Mouse (Mus musculus) lung, embryonic 14.5 days (tissue): Measurements from ENCODE around the gene Ssr4. TPM values are rescaled to one million over a fixed set of nuclear protein-coding genes. Genes with fewer than 3 reads are reported as not detected.

Source experiments
- ATAC-seq: fragments of 200-750 bp; cut with Nextera tagmentation; 2 replicates; pipeline ENCODE4 v1.8.0; 2017; ENCODE audit warnings: mild to moderate bottlenecking, moderate TSS enrichment, moderate library complexity; ENCODE audit not compliant: insufficient read depth
- DNase-seq: peaks from one replicate; pipeline ENCODE4 v3.0.0-alpha.2; 2015
- H3K27ac ChIP-seq: fragments of 300-500 bp; sonication (generic); 2 replicates; pipeline ENCODE4 v1.5.1; 2014; ENCODE audit warnings: low read depth, mild to moderate bottlenecking, moderate library complexity
- H3K27me3 ChIP-seq: fragments of 300-500 bp; sonication (generic); 2 replicates; pipeline ENCODE4 v1.6.1; 2014; ENCODE audit warnings: low read length, control low read depth; ENCODE audit not compliant: insufficient read depth
- H3K36me3 ChIP-seq: fragments of 300-500 bp; sonication (generic); 2 replicates; pipeline ENCODE4 v1.6.1; 2014; ENCODE audit warnings: control low read depth; ENCODE audit not compliant: insufficient read depth
- H3K4me1 ChIP-seq: fragments of 300-500 bp; sonication (generic); 2 replicates; pipeline ENCODE4 v1.6.1; 2014; ENCODE audit warnings: antibody characterized with exemption, control low read depth; ENCODE audit not compliant: insufficient read depth
- H3K4me2 ChIP-seq: fragments of 300-500 bp; sonication (generic); 2 replicates; pipeline ENCODE4 v1.6.1; 2014; ENCODE audit warnings: mild to moderate bottlenecking
- H3K4me3 ChIP-seq: fragments of 300-500 bp; sonication (generic); 2 replicates; pipeline ENCODE4 v1.5.1; 2014; ENCODE audit warnings: low read depth, low read length
- H3K9ac ChIP-seq: fragments of 300-500 bp; sonication (generic); 2 replicates; pipeline ENCODE4 v1.6.1; 2014
- H3K9me3 ChIP-seq: fragments of 300-500 bp; sonication (generic); 2 replicates; pipeline ENCODE4 v1.6.1; 2016; ENCODE audit warnings: low read depth, low read length, control low read depth
- CTCF ChIP-seq: IDR thresholded peaks from 2 replicates; pipeline ENCODE4 v1.5.1; 2016; ENCODE audit warnings: antibody characterized with exemption, low read depth
- WGBS: fragments of 180-500 bp; shearing (Covaris S2); extraction: QIAGEN DNeasy Blood & Tissue Kit; methylation state at CpG from one replicate; pipeline ENCODE4 v1.1.7; 2014; 5-methylcytosine and 5-hydroxymethylcytosine counted together
- polyA plus RNA-seq: library from polyadenylated mRNA; unstranded; fragments of >200 nt; fragmentation: Nextera tagmentation; extraction: Ambion mirVana; gene quantifications from 2 replicates; pipeline ENCODE4 v1.2.1, GENCODE M21; 2014

Ssr4 gene
- polyA plus RNA-seq, 1 experiment from 2014 or later = 199 TPM

DNA sequence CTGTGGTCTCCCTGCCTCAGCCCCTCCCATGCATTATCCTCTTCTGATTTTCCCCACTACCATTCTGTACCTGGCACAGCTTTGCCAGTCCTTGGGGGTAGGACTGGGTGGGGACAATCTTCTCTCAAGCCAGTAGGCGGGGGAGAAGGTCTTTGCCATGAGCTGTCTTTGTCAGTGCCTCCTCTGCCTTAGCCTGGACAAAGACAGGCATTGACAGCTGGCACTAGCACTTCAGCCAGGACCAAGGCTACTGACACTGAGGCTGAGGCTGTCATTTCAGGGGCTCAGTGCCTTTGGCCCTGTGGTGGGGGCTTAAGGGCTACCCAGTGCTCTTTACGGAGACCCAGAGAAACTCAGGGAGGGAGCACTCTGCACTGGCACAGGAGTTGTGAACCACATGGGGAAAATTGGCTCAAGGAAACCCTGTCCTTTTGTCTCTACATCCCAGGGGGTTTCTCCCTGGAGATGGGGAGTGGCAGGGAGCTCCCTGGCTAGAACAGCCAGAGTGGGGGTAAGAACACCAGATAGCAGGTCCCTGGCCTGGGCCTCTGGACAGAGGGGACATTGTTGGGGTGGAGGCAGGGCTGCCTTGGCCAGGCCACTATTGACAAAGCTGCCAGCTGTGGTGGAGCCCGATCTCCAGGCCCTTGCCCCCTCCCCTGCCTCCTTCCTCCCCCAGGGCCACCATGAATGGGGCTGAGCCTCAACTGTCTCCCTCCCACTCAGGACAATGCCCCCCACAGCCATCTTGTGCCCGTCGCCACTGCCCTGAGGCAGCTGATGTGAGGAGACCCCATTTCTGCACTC is 30.3 kb upstream of the Ssr4 start, which contains the start of gene Plxnb3:
TSS of gene Plxnb3 (plus strand) at position 757 of the 807 bp plus-strand sequence.
- Histone ChIP-seq H3K9ac (no peak within 1 kb of the TSS), H3K9me3 (no peaks in the 10 kb centered on the region), H3K4me1 (no peaks in the 10 kb centered on the region), H3K27me3 (no peaks in the 10 kb centered on the region), H3K36me3 (no peaks in the 10 kb centered on the region), H3K4me2 (no peak within 1 kb of the TSS), H3K27ac (no peak within 1 kb of the TSS), H3K4me3 (no peak within 1 kb of the TSS)
- TF ChIP-seq CTCF = no peak
- no peak for DNase-seq
- no peak for ATAC-seq
- WGBS = 75% methylated on average over 5 of the region's 5 CpGs

DNA sequence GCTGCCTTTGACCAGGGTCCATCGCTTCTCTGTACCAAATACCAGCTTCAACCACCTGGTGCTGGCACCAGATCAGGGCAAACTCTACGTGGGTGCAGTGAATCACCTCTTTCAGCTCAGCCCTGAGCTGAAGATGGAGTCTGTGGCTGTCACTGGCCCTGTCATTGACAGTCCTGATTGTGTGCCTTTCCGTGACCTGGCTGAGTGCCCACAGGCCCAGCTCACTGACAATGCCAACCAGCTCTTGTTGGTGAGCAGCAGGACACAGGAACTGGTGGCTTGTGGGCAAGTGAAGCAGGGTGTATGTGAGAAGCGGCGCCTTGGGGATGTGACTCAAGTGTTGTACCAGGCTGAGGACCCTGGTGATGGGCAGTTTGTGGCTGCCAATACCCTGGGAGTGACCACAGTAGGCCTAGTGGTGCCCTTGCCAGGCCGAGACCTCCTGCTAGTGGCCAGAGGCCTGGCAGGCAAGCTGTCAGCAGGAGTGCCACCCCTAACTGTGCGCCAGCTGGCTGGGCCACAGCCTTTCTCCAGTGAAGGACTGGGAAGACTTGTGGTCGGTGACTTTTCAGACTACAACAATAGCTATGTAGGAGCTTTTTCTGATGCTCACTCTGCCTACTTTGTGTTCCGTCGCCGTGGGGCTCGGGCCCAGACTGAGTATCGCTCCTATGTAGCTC is 28.1 kb upstream of the Ssr4 start:
- no peak for TF ChIP-seq CTCF
- WGBS = 79% methylated on average over 13 of the region's 13 CpGs
- Histone ChIP-seq H3K9ac (no peak overlapping the region), H3K4me1 (no peaks in the 10 kb centered on the region), H3K27ac (no peak overlapping the region), H3K4me2 (no peak overlapping the region), H3K9me3 (no peaks in the 10 kb centered on the region), H3K4me3 (no peak overlapping the region), H3K36me3 (no peaks in the 10 kb centered on the region), H3K27me3 (no peaks in the 10 kb centered on the region)
- no peak for ATAC-seq
- no peak for DNase-seq

DNA sequence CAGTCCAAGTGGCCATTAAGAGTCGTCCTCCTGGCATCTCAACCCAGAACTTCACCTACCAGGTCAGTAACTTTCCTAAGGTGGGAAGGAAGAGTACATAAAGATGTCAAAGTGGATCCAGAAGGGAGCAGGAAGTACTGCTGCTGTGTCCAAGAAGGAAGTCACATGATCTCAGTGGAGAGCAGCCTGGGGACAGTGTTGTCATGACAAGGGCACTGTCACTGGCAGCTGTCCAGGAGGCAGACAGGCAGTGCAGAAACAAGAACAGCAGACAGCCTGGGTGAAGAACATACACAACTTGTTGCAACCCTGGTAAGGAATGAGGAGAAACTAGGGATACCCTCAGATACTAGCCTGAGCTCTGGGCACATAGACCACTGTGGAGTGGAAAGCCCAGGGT is 21.5 kb upstream of the Ssr4 start:
- no peak for TF ChIP-seq CTCF
- no peaks in the 10 kb centered on the region for H3K4me1 ChIP-seq
- H3K27ac ChIP-seq = no peak overlapping the region
- H3K27me3 ChIP-seq = no peaks in the 10 kb centered on the region
- no peaks in the 10 kb centered on the region for H3K9me3 ChIP-seq
- DNase-seq = peak; percentile 74
- WGBS = 58% methylated on average over 1 of the region's 1 CpGs
- H3K4me3 ChIP-seq = no peak overlapping the region
- no peak overlapping the region for H3K9ac ChIP-seq
- no peaks in the 10 kb centered on the region for H3K36me3 ChIP-seq
- ATAC-seq = peak; percentile 78; the same call in 1 of the 2 replicates
- no peak overlapping the region for H3K4me2 ChIP-seq

DNA sequence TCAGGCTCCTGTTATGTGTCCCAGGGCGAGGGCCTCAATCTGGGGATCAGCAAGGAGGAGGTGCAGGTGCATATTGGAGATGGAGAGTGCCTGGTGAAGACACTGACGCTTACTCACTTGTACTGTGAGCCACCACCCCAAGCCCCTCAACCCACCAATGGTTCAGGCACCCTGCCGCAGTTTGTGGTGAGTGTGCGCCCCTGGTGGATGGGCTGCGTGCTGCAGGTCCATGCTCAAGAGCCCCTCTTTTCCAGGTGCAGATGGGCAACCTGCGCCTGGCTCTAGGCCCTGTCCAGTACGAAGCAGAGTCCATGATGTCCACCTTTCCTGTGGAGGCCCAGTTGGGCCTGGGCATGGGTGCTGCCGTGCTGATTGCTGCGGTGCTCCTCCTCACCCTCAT is 19.6 kb upstream of the Ssr4 start:
- H3K4me3 ChIP-seq = no peak overlapping the region
- peak; percentile 69 for TF ChIP-seq CTCF
- H3K27ac ChIP-seq = no peak overlapping the region
- DNase-seq (peak; percentile 12), ATAC-seq (no peak)
- no peak overlapping the region for H3K4me2 ChIP-seq
- no peaks in the 10 kb centered on the region for H3K4me1 ChIP-seq
- no peaks in the 10 kb centered on the region for H3K36me3 ChIP-seq
- H3K9ac ChIP-seq = no peak overlapping the region
- H3K27me3 ChIP-seq = no peaks in the 10 kb centered on the region
- 66% methylated on average over 9 of the region's 9 CpGs for WGBS
- H3K9me3 ChIP-seq = no peaks in the 10 kb centered on the region

DNA sequence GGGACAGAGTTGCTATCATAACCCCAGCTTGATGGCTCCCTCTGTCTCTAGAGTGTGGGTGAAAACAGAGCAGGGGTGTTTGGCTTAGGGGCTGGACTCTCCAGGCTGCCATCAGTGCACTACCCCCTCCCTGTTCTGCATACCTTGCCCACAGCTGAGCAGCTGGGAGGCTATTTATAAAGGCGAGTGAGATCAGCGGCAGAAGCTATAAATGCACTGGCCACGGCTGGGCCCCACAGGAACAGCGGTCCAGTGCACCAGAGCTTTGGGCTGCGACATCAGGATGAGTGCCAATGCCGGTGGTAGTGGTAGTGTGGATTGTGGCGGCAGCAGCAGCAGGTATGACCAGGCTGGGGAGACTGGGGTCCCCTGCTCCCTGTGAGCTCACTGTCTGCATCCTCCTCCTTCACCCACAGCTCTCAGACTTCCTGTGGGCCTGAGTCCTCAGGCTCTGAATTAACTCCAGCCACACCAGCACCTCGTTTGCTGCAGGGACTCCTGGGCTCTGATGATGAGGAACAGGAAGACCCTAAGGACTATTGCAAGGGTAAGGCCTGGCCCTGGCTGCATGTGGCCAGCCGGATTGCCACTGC is 12.6 kb upstream of the Ssr4 start, which contains the start of gene Srpk3:
TSS of gene Srpk3 (plus strand) at position 238 of the 593 bp plus-strand sequence.
- Histone ChIP-seq H3K36me3 (peaks cover 12% of the 10 kb centered on the region; the same call in 1 of the 2 replicates), H3K9me3 (no peaks in the 10 kb centered on the region), H3K9ac (no peak within 1 kb of the TSS), H3K27me3 (no peaks in the 10 kb centered on the region), H3K4me2 (no peak within 1 kb of the TSS), H3K4me3 (no peak within 1 kb of the TSS), H3K4me1 (no peaks in the 10 kb centered on the region), H3K27ac (no peak within 1 kb of the TSS; the same call in 1 of the 2 replicates)
- no peak for TF ChIP-seq CTCF
- ATAC-seq = peak; percentile 21; the same call in 1 of the 2 replicates
- 41% methylated on average over 9 of the region's 9 CpGs for WGBS
- DNase-seq = no peak

DNA sequence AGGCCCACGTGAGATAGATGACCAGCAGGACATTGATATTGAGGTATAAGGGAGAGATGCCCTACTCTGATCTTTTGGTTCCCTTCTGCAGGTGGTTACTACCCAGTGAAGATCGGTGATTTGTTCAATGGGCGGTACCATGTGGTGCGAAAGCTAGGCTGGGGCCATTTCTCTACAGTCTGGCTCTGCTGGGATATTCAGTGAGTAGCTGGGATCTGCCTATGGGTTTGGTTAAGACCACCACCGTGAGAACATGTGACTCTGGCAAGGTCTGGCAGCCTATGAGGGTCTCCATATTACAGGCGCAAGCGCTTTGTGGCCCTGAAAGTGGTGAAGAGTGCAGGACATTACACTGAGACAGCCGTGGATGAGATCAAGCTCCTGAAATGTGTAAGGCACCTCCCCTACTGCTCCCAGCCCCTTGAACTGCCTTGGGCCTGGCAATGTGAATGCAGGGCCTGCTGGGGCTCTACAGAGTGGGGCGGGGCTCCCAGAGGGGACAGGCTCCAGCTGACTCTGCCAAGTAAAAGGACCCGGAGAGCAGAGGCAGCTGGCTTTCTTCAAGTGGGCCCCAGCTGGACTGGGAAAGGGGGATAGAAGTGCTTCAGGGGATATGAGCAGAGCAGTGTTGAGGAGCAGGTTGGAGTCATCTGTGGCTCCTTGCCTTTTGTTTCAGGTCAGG is 11.9 kb upstream of the Ssr4 start:
- ATAC-seq (peak; percentile 83), DNase-seq (peak; percentile 59)
- no peak overlapping the region for H3K4me2 ChIP-seq
- no peak overlapping the region for H3K4me3 ChIP-seq
- no peaks in the 10 kb centered on the region for H3K4me1 ChIP-seq
- peaks cover 19% of the 10 kb centered on the region; the same call in 1 of the 2 replicates for H3K36me3 ChIP-seq
- no peaks in the 10 kb centered on the region for H3K9me3 ChIP-seq
- H3K27ac ChIP-seq = no peak overlapping the region
- no peak overlapping the region for H3K9ac ChIP-seq
- no peak for TF ChIP-seq CTCF
- WGBS = 60% methylated on average over 10 of the region's 10 CpGs
- H3K27me3 ChIP-seq = no peaks in the 10 kb centered on the region
